Mouse (Mus musculus): ENCODE measurements around the gene Ppp1cb. TPM values are rescaled to one million over a fixed set of nuclear protein-coding genes. Genes with fewer than 3 reads are reported as not detected.

Ppp1cb gene
- polyA plus RNA-seq, 1 experiment from 2014 or later, result 259 TPM

- Histone ChIP-seq H3K36me3 (ENCODE audit: control insufficient read depth, insufficient read depth, low read length) (no peaks in the 10 kb centered on the region), H3K9me3 (replicated peaks; ENCODE audit: control insufficient read depth, low read length) (no peaks in the 10 kb centered on the region), H3K27me3 (replicated peaks; ENCODE audit: control insufficient read depth, insufficient read depth, low read length) (no peaks in the 10 kb centered on the region), H3K27ac (ENCODE audit: low read depth, low read length) (peak overlapping the region; percentile 21; the same call in 1 of the 2 replicates), H3K4me2 (ENCODE audit: low read length) (no peak overlapping the region), H3K9ac (ENCODE audit: low read length) (no peak overlapping the region), H3K4me1 (ENCODE audit: control insufficient read depth, insufficient read depth, low read length) (no peaks in the 10 kb centered on the region), H3K4me3 (ENCODE audit: low read depth, low read length) (no peak overlapping the region)
- DNase-seq (ENCODE audit: low spot score) (no peak), ATAC-seq (no peak)
- WGBS, result 42% methylated on average over 2 of the region's 2 CpGs
Observed at GRCm38 (mm10) chr5:32438564-32438922, 20.1 kb upstream of the Ppp1cb start.

- ATAC-seq, result no peak
- H3K4me1 ChIP-seq (ENCODE audit: control insufficient read depth, insufficient read depth, low read length), result no peaks in the 10 kb centered on the region
- no peak overlapping the region for H3K27ac ChIP-seq (ENCODE audit: low read depth, low read length)
- no peaks in the 10 kb centered on the region for H3K36me3 ChIP-seq (ENCODE audit: control insufficient read depth, insufficient read depth, low read length)
- H3K27me3 ChIP-seq (replicated peaks; ENCODE audit: control insufficient read depth, insufficient read depth, low read length), result no peaks in the 10 kb centered on the region
- no peak overlapping the region for H3K4me2 ChIP-seq (ENCODE audit: low read length)
- WGBS, result 85% methylated on average over 3 of the region's 3 CpGs
- no peak overlapping the region for H3K9ac ChIP-seq (ENCODE audit: low read length)
- no peak for DNase-seq (ENCODE audit: low spot score)
- no peak overlapping the region for H3K4me3 ChIP-seq (ENCODE audit: low read depth, low read length)
- no peaks in the 10 kb centered on the region for H3K9me3 ChIP-seq (replicated peaks; ENCODE audit: control insufficient read depth, low read length)
Observed at GRCm38 (mm10) chr5:32441336-32441735, 17.3 kb upstream of the Ppp1cb start.

GRCm38 (mm10) chr5:32441992-32442575 lies 16.6 kb upstream of the Ppp1cb start:
- Histone ChIP-seq H3K9ac (ENCODE audit: low read length) (no peak overlapping the region), H3K4me1 (ENCODE audit: control insufficient read depth, insufficient read depth, low read length) (no peaks in the 10 kb centered on the region), H3K4me2 (ENCODE audit: low read length) (no peak overlapping the region), H3K27me3 (replicated peaks; ENCODE audit: control insufficient read depth, insufficient read depth, low read length) (no peaks in the 10 kb centered on the region), H3K36me3 (ENCODE audit: control insufficient read depth, insufficient read depth, low read length) (no peaks in the 10 kb centered on the region), H3K9me3 (replicated peaks; ENCODE audit: control insufficient read depth, low read length) (no peaks in the 10 kb centered on the region), H3K27ac (ENCODE audit: low read depth, low read length) (no peak overlapping the region), H3K4me3 (ENCODE audit: low read depth, low read length) (no peak overlapping the region)
- ATAC-seq (no peak), DNase-seq (ENCODE audit: low spot score) (no peak)
- 82% methylated on average over 4 of the region's 4 CpGs for WGBS

- no peaks in the 10 kb centered on the region for H3K36me3 ChIP-seq (ENCODE audit: control insufficient read depth, insufficient read depth, low read length)
- no peak overlapping the region for H3K9ac ChIP-seq (ENCODE audit: low read length)
- WGBS, result 90% methylated on average over 3 of the region's 3 CpGs
- no peak overlapping the region for H3K4me2 ChIP-seq (ENCODE audit: low read length)
- no peak overlapping the region for H3K27ac ChIP-seq (ENCODE audit: low read depth, low read length)
- H3K4me3 ChIP-seq (ENCODE audit: low read depth, low read length), result no peak overlapping the region
- H3K9me3 ChIP-seq (replicated peaks; ENCODE audit: control insufficient read depth, low read length), result no peaks in the 10 kb centered on the region
- ATAC-seq (no peak), DNase-seq (ENCODE audit: low spot score) (no peak)
- H3K4me1 ChIP-seq (ENCODE audit: control insufficient read depth, insufficient read depth, low read length), result no peaks in the 10 kb centered on the region
- no peaks in the 10 kb centered on the region for H3K27me3 ChIP-seq (replicated peaks; ENCODE audit: control insufficient read depth, insufficient read depth, low read length)
Observed at GRCm38 (mm10) chr5:32443906-32444305, 14.7 kb upstream of the Ppp1cb start.

GRCm38 (mm10) chr5:32445287-32445921 lies 13.2 kb upstream of the Ppp1cb start:
- H3K27ac ChIP-seq (ENCODE audit: low read depth, low read length), result no peak overlapping the region
- H3K9me3 ChIP-seq (replicated peaks; ENCODE audit: control insufficient read depth, low read length), result no peaks in the 10 kb centered on the region
- no peak overlapping the region for H3K4me2 ChIP-seq (ENCODE audit: low read length)
- ATAC-seq (peak; percentile 78), DNase-seq (ENCODE audit: low spot score) (peak; percentile 63)
- WGBS, result 39% methylated on average over 11 of the region's 11 CpGs
- no peak overlapping the region for H3K9ac ChIP-seq (ENCODE audit: low read length)
- H3K27me3 ChIP-seq (replicated peaks; ENCODE audit: control insufficient read depth, insufficient read depth, low read length), result no peaks in the 10 kb centered on the region
- H3K4me1 ChIP-seq (ENCODE audit: control insufficient read depth, insufficient read depth, low read length), result no peaks in the 10 kb centered on the region
- H3K4me3 ChIP-seq (ENCODE audit: low read depth, low read length), result no peak overlapping the region
- H3K36me3 ChIP-seq (ENCODE audit: control insufficient read depth, insufficient read depth, low read length), result no peaks in the 10 kb centered on the region

GRCm38 (mm10) chr5:32446394-32446793 lies 12.2 kb upstream of the Ppp1cb start:
- no peaks in the 10 kb centered on the region for H3K9me3 ChIP-seq (replicated peaks; ENCODE audit: control insufficient read depth, low read length)
- no peaks in the 10 kb centered on the region for H3K4me1 ChIP-seq (ENCODE audit: control insufficient read depth, insufficient read depth, low read length)
- H3K27me3 ChIP-seq (replicated peaks; ENCODE audit: control insufficient read depth, insufficient read depth, low read length), result no peaks in the 10 kb centered on the region
- H3K27ac ChIP-seq (ENCODE audit: low read depth, low read length), result no peak overlapping the region
- no peak overlapping the region for H3K4me2 ChIP-seq (ENCODE audit: low read length)
- no peak overlapping the region for H3K9ac ChIP-seq (ENCODE audit: low read length)
- H3K36me3 ChIP-seq (ENCODE audit: control insufficient read depth, insufficient read depth, low read length), result no peaks in the 10 kb centered on the region
- WGBS, result 49% methylated on average over 5 of the region's 5 CpGs
- no peak for DNase-seq (ENCODE audit: low spot score)
- no peak for ATAC-seq
- H3K4me3 ChIP-seq (ENCODE audit: low read depth, low read length), result no peak overlapping the region

- DNase-seq (ENCODE audit: low spot score), result no peak
- no peaks in the 10 kb centered on the region for H3K9me3 ChIP-seq (replicated peaks; ENCODE audit: control insufficient read depth, low read length)
- H3K27me3 ChIP-seq (replicated peaks; ENCODE audit: control insufficient read depth, insufficient read depth, low read length), result no peaks in the 10 kb centered on the region
- H3K27ac ChIP-seq (ENCODE audit: low read depth, low read length), result no peak overlapping the region
- ATAC-seq, result no peak
- H3K4me1 ChIP-seq (ENCODE audit: control insufficient read depth, insufficient read depth, low read length), result no peaks in the 10 kb centered on the region
- no peak overlapping the region for H3K4me2 ChIP-seq (ENCODE audit: low read length)
- no peak overlapping the region for H3K4me3 ChIP-seq (ENCODE audit: low read depth, low read length)
- H3K9ac ChIP-seq (ENCODE audit: low read length), result no peak overlapping the region
- no peaks in the 10 kb centered on the region for H3K36me3 ChIP-seq (ENCODE audit: control insufficient read depth, insufficient read depth, low read length)
Observed at GRCm38 (mm10) chr5:32446810-32447209, 11.8 kb upstream of the Ppp1cb start.

- peak overlapping the region; percentile 82 for H3K4me3 ChIP-seq (ENCODE audit: low read depth, low read length)
- no peaks in the 10 kb centered on the region for H3K36me3 ChIP-seq (ENCODE audit: control insufficient read depth, insufficient read depth, low read length)
- peak overlapping the region; percentile 60 for H3K4me2 ChIP-seq (ENCODE audit: low read length)
- H3K9ac ChIP-seq (ENCODE audit: low read length), result peak overlapping the region; percentile 98
- 1% methylated on average over 28 of the region's 63 CpGs for WGBS
- H3K4me1 ChIP-seq (ENCODE audit: control insufficient read depth, insufficient read depth, low read length), result peaks cover 5% of the 10 kb centered on the region; the same call in 1 of the 2 replicates
- H3K27me3 ChIP-seq (replicated peaks; ENCODE audit: control insufficient read depth, insufficient read depth, low read length), result no peaks in the 10 kb centered on the region
- ATAC-seq, result peak; percentile 82
- DNase-seq (ENCODE audit: low spot score), result peak; percentile 46
- H3K27ac ChIP-seq (ENCODE audit: low read depth, low read length), result peak overlapping the region; percentile 99
- no peaks in the 10 kb centered on the region for H3K9me3 ChIP-seq (replicated peaks; ENCODE audit: control insufficient read depth, low read length)
Observed at GRCm38 (mm10) chr5:32459251-32459881, 723 bp downstream of the Ppp1cb start.

All from forebrain, embryonic 14.5 days (tissue).